Mouse (Mus musculus): ENCODE results near the gene Clec1b.

The Clec1b gene

GRCm38 (mm10) chr6:129451411-129452039 lies 54.4 kb downstream of the Clec1b start, which contains the start of gene Clec1a:
Clec1a (minus strand) TSS chr6:129452000.
- TF ChIP-seq CTCF (conservative IDR thresholded peaks at IDR 0.05; ENCODE audit: low read length) (no peak), NANOG (IDR thresholded peaks at IDR 0.05; ENCODE audit: borderline replicate concordance, low read length) (no peak), POU5F1 (IDR thresholded peaks at IDR 0.05; ENCODE audit: borderline replicate concordance, low read length) (no peak)
- no peaks in the 10 kb centered on the region for H3K27me3 ChIP-seq (ENCODE audit: insufficient read depth, low read length)
- no peaks in the 10 kb centered on the region for H3K36me3 ChIP-seq (ENCODE audit: insufficient read depth, low read length)
- H3K4me3 ChIP-seq (replicated peaks; ENCODE audit: low read length): no peak within 1 kb of the TSS
- H3K9me3 ChIP-seq (ENCODE audit: low read length): no peaks in the 10 kb centered on the region
- H3K4me1 ChIP-seq (replicated peaks; ENCODE audit: low read depth, low read length): no peaks in the 10 kb centered on the region; the same call in 1 of the 2 replicates

Measured in E14TG2a.4 (cell line).